Mouse (Mus musculus) layer of hippocampus, adult 9-11 months (tissue): ENCODE measurements around the gene Nxpe4.
A peak's percentile ranks its signal among the peaks of the same experiment; 100 is the strongest.

Source experiments
- DNase-seq: peaks from one replicate; pipeline ENCODE4 v3.0.0; 2022

The Nxpe4 gene

GRCm38 (mm10) chr9:48338783-48339455, 177.1 kb downstream of the Nxpe4 start:
- no peak for DNase-seq

- DNase-seq = no peak
Observed at GRCm38 (mm10) chr9:48339563-48339962, 177.7 kb downstream of the Nxpe4 start.

GRCm38 (mm10) chr9:48340708-48341380, 179.0 kb downstream of the Nxpe4 start:
- DNase-seq = no peak

- DNase-seq = no peak
Observed at GRCm38 (mm10) chr9:48345456-48345855, 183.6 kb downstream of the Nxpe4 start.

- no peak for DNase-seq
Observed at GRCm38 (mm10) chr9:48345866-48346265, 184.0 kb downstream of the Nxpe4 start.

- DNase-seq = no peak
Observed at GRCm38 (mm10) chr9:48353148-48353698, 191.4 kb downstream of the Nxpe4 start, which contains the start of gene Nxpe2. Nxpe2 (minus strand) TSS chr9:48353454.

- no peak for DNase-seq
Observed at GRCm38 (mm10) chr9:48354122-48354521, 192.3 kb downstream of the Nxpe4 start.

- DNase-seq = peak; percentile 75
Observed at GRCm38 (mm10) chr9:48354793-48355192, 193.0 kb downstream of the Nxpe4 start.

- no peak for DNase-seq
Observed at GRCm38 (mm10) chr9:48357097-48357496, 195.3 kb downstream of the Nxpe4 start.

GRCm38 (mm10) chr9:48360826-48361225, 199.0 kb downstream of the Nxpe4 start:
- DNase-seq = no peak

GRCm38 (mm10) chr9:48361815-48362631, 200.2 kb downstream of the Nxpe4 start:
- DNase-seq = no peak

- no peak for DNase-seq
Observed at GRCm38 (mm10) chr9:48362743-48363142, 200.9 kb downstream of the Nxpe4 start.

GRCm38 (mm10) chr9:48373232-48373878, 211.5 kb downstream of the Nxpe4 start:
- DNase-seq = no peak

- DNase-seq = no peak
Observed at GRCm38 (mm10) chr9:48374357-48374756, 212.5 kb downstream of the Nxpe4 start.

GRCm38 (mm10) chr9:48388451-48388850, 226.6 kb downstream of the Nxpe4 start:
- no peak for DNase-seq

GRCm38 (mm10) chr9:48389983-48390382, 228.2 kb downstream of the Nxpe4 start:
- DNase-seq = no peak

GRCm38 (mm10) chr9:48403590-48404209, 241.9 kb downstream of the Nxpe4 start:
- no peak for DNase-seq

GRCm38 (mm10) chr9:48404687-48405086, 242.9 kb downstream of the Nxpe4 start:
- no peak for DNase-seq

GRCm38 (mm10) chr9:48407549-48408327, 245.9 kb downstream of the Nxpe4 start:
- DNase-seq = no peak

- no peak for DNase-seq
Observed at GRCm38 (mm10) chr9:48410217-48411035, 248.6 kb downstream of the Nxpe4 start.

- no peak for DNase-seq
Observed at GRCm38 (mm10) chr9:48413591-48413990, 251.8 kb downstream of the Nxpe4 start.
